Mouse (Mus musculus) thymus, adult 18-20 months (tissue): ENCODE measurements around the gene Hist2h3c1.
"Not testable (repeated sequence)": the region's sequence is repeated elsewhere in the genome, so short reads cannot be mapped to it uniquely, and the experiment has no call there.

Experiments
- DNase-seq, 2 experiments: peaks; one replicate each; pipeline ENCODE4 v3.0.0; 2022; ENCODE audit warnings: mixed read lengths in 2 of 2

The Hist2h3c1 gene

DNA sequence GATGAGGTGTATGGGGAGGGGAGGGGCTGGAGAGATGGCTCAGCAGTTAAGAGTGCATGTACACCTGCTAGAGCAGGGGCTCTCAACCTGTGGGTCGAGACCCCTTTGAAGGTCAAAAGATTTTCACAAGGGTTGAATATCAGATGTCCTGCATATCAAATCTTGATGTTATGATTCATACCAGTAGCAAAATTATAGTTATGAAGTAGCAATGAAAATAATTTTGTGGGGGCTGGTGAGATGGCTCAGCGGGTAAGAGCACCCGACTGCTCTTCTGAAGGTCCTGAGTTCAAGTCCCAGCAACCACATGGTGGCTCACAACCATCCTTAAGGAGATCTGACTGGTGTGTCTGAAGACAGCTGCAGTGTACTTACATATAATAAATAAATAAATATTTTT lies 44.2 kb downstream of the Hist2h3c1 start:
- DNase-seq = not testable (repeated sequence)

GRCm38 (mm10) chr3:96292641-96293040 lies 46.2 kb downstream of the Hist2h3c1 start:
- DNase-seq = no peak

GRCm38 (mm10) chr3:96293368-96293767 lies 46.9 kb downstream of the Hist2h3c1 start:
- no peak for DNase-seq

GRCm38 (mm10) chr3:96293787-96294186 lies 47.3 kb downstream of the Hist2h3c1 start, which contains the start of gene Fcgr1:
Gene Fcgr1 (minus strand): TSS chr3:96293969.
- no peak for DNase-seq
